Mouse (Mus musculus) kidney, adult 2 months (tissue): ENCODE measurements around the gene Gabbr2.

Experiments
- CTCF ChIP-seq: fragments of 200-500 bp; conservative IDR thresholded peaks from 2 replicates; pipeline ENCODE4 v1.5.1; 2011; ENCODE audit warnings: low read depth, mild to moderate bottlenecking, control low read depth, low read length, moderate library complexity, mixed read lengths; ENCODE audit not compliant: insufficient read depth, insufficient read length
- POLR2A ChIP-seq: fragments of 200-500 bp; IDR thresholded peaks from one replicate; pipeline ENCODE4 v1.6.1; 2011; ENCODE audit warnings: low read depth, low read length, control low read depth

- TF ChIP-seq POLR2A (no peak), CTCF (no peak)
Measured at GRCm38 (mm10) chr4:46745536-46745935, 246.1 kb downstream of the Gabbr2 start.
